Mouse (Mus musculus) cerebellum, adult 2 months (tissue): ENCODE measurements at regions not wholly inside any gene's neighbourhood (a gene's known extent, or its start where the extent isn't known, plus 50 kb on each side); places are given as distances from the start of the nearest gene placed in this dataset.

Experiments
- CTCF ChIP-seq: fragments of 200-500 bp; IDR thresholded peaks from 2 replicates; pipeline ENCODE4 v1.5.1; 2011; ENCODE audit warnings: low read depth, mild to moderate bottlenecking, control low read depth, low read length, moderate library complexity, borderline replicate concordance; ENCODE audit not compliant: insufficient read depth
- POLR2A ChIP-seq: fragments of 200-500 bp; IDR thresholded peaks from 2 replicates; pipeline ENCODE4 v1.6.1; 2011; ENCODE audit warnings: low read length, control low read depth, borderline replicate concordance; ENCODE audit not compliant: insufficient read depth

DNA sequence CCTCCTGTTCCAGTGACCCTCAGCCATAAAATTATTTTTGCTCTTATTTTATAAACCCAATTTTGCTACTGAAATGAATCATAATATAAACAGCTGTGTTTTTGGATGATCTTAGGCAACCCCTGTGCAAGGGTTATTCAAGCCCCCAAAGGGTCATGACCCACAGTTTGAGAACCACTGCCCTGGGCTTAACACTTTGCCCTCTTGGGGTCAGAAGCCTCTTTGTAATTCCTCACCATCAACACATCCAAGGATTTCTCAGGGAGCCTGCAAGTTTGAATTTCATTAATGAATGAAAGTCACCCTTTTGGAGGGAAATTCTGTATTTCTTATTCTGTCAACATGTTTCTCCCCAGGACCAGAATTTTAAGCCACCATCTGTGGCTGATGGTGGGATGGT, 123.1 kb downstream of the Cmpk2 start:
- TF ChIP-seq CTCF (no peak), POLR2A (no peak)
